Mouse (Mus musculus) Patski (cell line): ENCODE results near the gene Fchsd2. TPM values are rescaled to one million over a fixed set of nuclear protein-coding genes. Genes with fewer than 3 reads are reported as not detected.

Experiments used
- ATAC-seq: fragments of 100-300 bp; one replicate; pipeline ENCODE4 v1.8.0; 2021
- CTCF ChIA-PET: fragments of 350-600 bp; sonication (Branson Sonifier 250); formaldehyde crosslinking; loops from one replicate; lab custom pipeline; 2022; ENCODE audit warnings: inconsistent platforms; lab: Charles Lee
- POLR2A ChIA-PET: fragments of 350-600 bp; sonication (Branson Sonifier 250); formaldehyde crosslinking; loops from one replicate; lab custom pipeline; 2022; ENCODE audit warnings: antibody characterized with exemption, inconsistent platforms; lab: Charles Lee
- DNase-seq: peaks from one replicate; pipeline ENCODE4 v3.0.0-alpha.2; 2011; ENCODE audit warnings: low read depth, low spot score
- H3K27me3 ChIP-seq: fragments of 371-371 bp; one replicate; pipeline ENCODE4 v1.5.1; 2021
- CTCF ChIP-seq: fragments of 100-300 bp; IDR thresholded peaks from one replicate; pipeline ENCODE4 v1.5.1; 2021
- in situ Hi-C: fragments of 300-500 bp; cut with MboI; formaldehyde crosslinking; loops from 3 replicates; pipeline ENCODE4 v1.11.1; 2018; ENCODE audit warnings: low pct_unique_long_range_greater_than_20kb, mixed read lengths
- polyA plus RNA-seq: library from polyadenylated mRNA; unstranded; gene quantifications from one replicate; pipeline ENCODE4 v1.2.3, GENCODE M21; 2021

The Fchsd2 gene
- polyA plus RNA-seq, 1 experiment from 2014 or later: 14.0 TPM

GRCm38 (mm10) chr7:101302691-101303090 lies 210.0 kb downstream of the Fchsd2 start:
- POLR2A ChIA-PET: interaction anchor here (0.7 to 1.2 kb wide), 5 partner anchors 8 to 339 kb away, joined by 3 read pairs; no protein-coding TSS in a partner anchor
- no peaks in the 10 kb centered on the region for H3K27me3 ChIP-seq
- ATAC-seq (no peak), DNase-seq (no peak)
- TF ChIP-seq CTCF: no peak
- CTCF ChIA-PET: interaction anchor here (1.0 to 2.8 kb wide), 3 partner anchors 8 to 67 kb away, joined by 3 to 18 read pairs (median 3); no protein-coding TSS in a partner anchor
- in situ Hi-C loops: no loop called here

- TF ChIP-seq CTCF: no peak
- in situ Hi-C loops: no loop called here
- ChIA-PET POLR2A (no interaction called here), CTCF (interaction anchor here (3.1 kb wide), 1 partner anchor 18 kb away, joined by 13 read pairs; no protein-coding TSS in a partner anchor)
- H3K27me3 ChIP-seq: no peaks in the 10 kb centered on the region
- DNase-seq (no peak), ATAC-seq (no peak)
These were observed 214.2 kb downstream of the Fchsd2 start for GRCm38 (mm10) chr7:101306841-101307240.

DNA sequence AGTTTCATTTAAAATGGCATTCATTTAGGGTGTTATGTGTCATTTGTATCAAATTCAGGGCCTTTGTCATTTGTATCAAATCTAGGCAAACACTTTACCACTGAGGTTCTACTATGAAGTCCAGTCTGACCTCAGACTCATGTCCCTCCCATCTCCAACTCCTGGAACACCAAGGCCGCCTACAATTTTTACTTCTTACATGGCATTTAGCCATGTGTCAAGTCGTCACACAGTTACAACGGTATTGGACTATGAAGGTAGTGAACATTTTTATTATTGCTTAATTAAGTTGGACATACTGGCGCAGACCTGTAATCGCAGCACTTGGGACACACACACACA lies 217.3 kb downstream of the Fchsd2 start:
- POLR2A ChIA-PET: no interaction called here
- CTCF ChIA-PET: interaction anchor here (0.9 to 2.6 kb wide), 8 partner anchors 8 to 249 kb away, joined by 3 to 29 read pairs (median 10); partner anchors contain the start of gene Atg16l2
- in situ Hi-C loops: loop anchor here (5.0 kb wide), 1 partner anchor 62 kb away; no protein-coding TSS in a partner anchor
- no peak for TF ChIP-seq CTCF
- no peak for DNase-seq
- ATAC-seq: no peak
- no peaks in the 10 kb centered on the region for H3K27me3 ChIP-seq

GRCm38 (mm10) chr7:101310327-101311028 lies 217.8 kb downstream of the Fchsd2 start:
- peak; percentile 100 for TF ChIP-seq CTCF

GRCm38 (mm10) chr7:101311061-101311460 lies 218.4 kb downstream of the Fchsd2 start:
- no peak for DNase-seq
- CTCF ChIA-PET: interaction anchor here (0.9 to 2.6 kb wide), 25 partner anchors 9 to 306 kb away, joined by 3 to 29 read pairs (median 7); partner anchors contain the start of gene Atg16l2
- no peak for ATAC-seq
- POLR2A ChIA-PET: interaction anchor here (0.6 to 1.2 kb wide), 6 partner anchors 9 to 92 kb away, joined by 3 to 9 read pairs (median 4); partner anchors contain the start of gene Atg16l2
- TF ChIP-seq CTCF: no peak
- no peaks in the 10 kb centered on the region for H3K27me3 ChIP-seq
- in situ Hi-C loops: loop anchor here (5.0 kb wide), 1 partner anchor 61 kb away; no protein-coding TSS in a partner anchor

More at GRCm38 (mm10) chr7:101310327-101311028, 217.8 kb downstream of the Fchsd2 start:
- in situ Hi-C loops: loop anchor here (5.0 kb wide), 1 partner anchor 62 kb away; no protein-coding TSS in a partner anchor
- DNase-seq (peak; percentile 86), ATAC-seq (peak; percentile 92)
- POLR2A ChIA-PET: interaction anchor here (0.6 to 1.2 kb wide), 6 partner anchors 8 to 92 kb away, joined by 3 to 9 read pairs (median 4); partner anchors contain the start of gene Atg16l2
- CTCF ChIA-PET: interaction anchor here (0.9 to 2.6 kb wide), 25 partner anchors 9 to 306 kb away, joined by 3 to 29 read pairs (median 7); partner anchors contain the start of gene Atg16l2
- no peaks in the 10 kb centered on the region for H3K27me3 ChIP-seq

GRCm38 (mm10) chr7:101313033-101313432 lies 220.4 kb downstream of the Fchsd2 start:
- ATAC-seq: no peak
- in situ Hi-C loops: loop anchor here (5.0 kb wide), 1 partner anchor 59 kb away; no protein-coding TSS in a partner anchor
- no peaks in the 10 kb centered on the region for H3K27me3 ChIP-seq
- no peak for DNase-seq
- no peak for TF ChIP-seq CTCF
- POLR2A ChIA-PET: no interaction called here
- CTCF ChIA-PET: no interaction called here

- POLR2A ChIA-PET: no interaction called here
These were observed 221.7 kb downstream of the Fchsd2 start for GRCm38 (mm10) chr7:101314396-101314795.

GRCm38 (mm10) chr7:101315699-101316098 lies 223.0 kb downstream of the Fchsd2 start:
- CTCF ChIA-PET: no interaction called here
- in situ Hi-C loops: no loop called here

More at GRCm38 (mm10) chr7:101314396-101314795, 221.7 kb downstream of the Fchsd2 start:
- ATAC-seq (no peak), DNase-seq (no peak)
- H3K27me3 ChIP-seq: no peaks in the 10 kb centered on the region
- TF ChIP-seq CTCF: no peak
- CTCF ChIA-PET: no interaction called here
- in situ Hi-C loops: loop anchor here (5.0 kb wide), 1 partner anchor 58 kb away; no protein-coding TSS in a partner anchor

DNA sequence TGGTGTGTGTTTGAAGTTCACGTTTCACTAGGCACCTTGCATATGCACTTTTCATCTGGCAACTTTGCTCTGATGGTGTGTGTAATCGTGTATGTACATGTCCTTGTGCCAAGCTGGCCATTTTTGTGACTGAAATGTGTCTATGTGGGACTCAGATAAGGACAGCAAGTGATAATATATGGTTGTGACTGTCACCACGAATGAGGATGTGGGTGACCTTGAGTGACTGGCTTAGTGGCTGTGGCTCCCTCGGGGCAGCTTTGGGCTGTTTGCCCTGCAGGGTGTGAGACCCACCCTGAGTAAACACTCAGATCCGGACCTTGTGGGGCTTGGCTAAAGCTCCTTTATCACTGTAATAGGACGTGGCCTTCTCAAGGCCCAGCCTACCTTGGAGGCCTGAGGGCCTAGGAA lies 223.9 kb downstream of the Fchsd2 start:
- POLR2A ChIA-PET: no interaction called here
- DNase-seq: no peak
- no peak for ATAC-seq

More at GRCm38 (mm10) chr7:101315699-101316098, 223.0 kb downstream of the Fchsd2 start:
- TF ChIP-seq CTCF: no peak
- ATAC-seq (no peak), DNase-seq (no peak)
- H3K27me3 ChIP-seq: no peaks in the 10 kb centered on the region
- POLR2A ChIA-PET: no interaction called here

GRCm38 (mm10) chr7:101317014-101317413 lies 224.4 kb downstream of the Fchsd2 start, which contains the start of gene Stard10:
Stard10 (plus strand) TSS chr7:101317086.
- in situ Hi-C loops: no loop called here
- H3K27me3 ChIP-seq: no peaks in the 10 kb centered on the region
- DNase-seq (no peak), ATAC-seq (no peak)
- ChIA-PET CTCF (interaction anchor here (0.8 kb wide), 1 partner anchor 51 kb away, joined by 3 read pairs; no protein-coding TSS in a partner anchor), POLR2A (no interaction called here)
- TF ChIP-seq CTCF: no peak

More for the DNA sequence above, 223.9 kb downstream of the Fchsd2 start:
- no peaks in the 10 kb centered on the region for H3K27me3 ChIP-seq
- in situ Hi-C loops: no loop called here
- CTCF ChIA-PET: interaction anchor here (0.8 kb wide), 1 partner anchor 52 kb away, joined by 3 read pairs; no protein-coding TSS in a partner anchor
- no peak for TF ChIP-seq CTCF
